Mouse (Mus musculus) liver, embryonic 14.5 days (tissue): ENCODE measurements around the gene Lmbrd1. TPM values are rescaled to one million over a fixed set of nuclear protein-coding genes. Genes with fewer than 3 reads are reported as not detected.

Experiments
- ATAC-seq: fragments of 200-750 bp; cut with Nextera tagmentation; 2 replicates; pipeline ENCODE4 v1.8.0; 2017; ENCODE audit warnings: moderate number of reproducible peaks, mild to moderate bottlenecking, moderate library complexity; ENCODE audit not compliant: insufficient read depth
- DNase-seq, 3 experiments: peaks; one replicate each; pipeline ENCODE4 v3.0.0-alpha.2; 2012 to 2013; ENCODE audit warnings: low read depth in 3 of 3, low spot score in 3 of 3
- H3K27ac ChIP-seq: fragments of 300-500 bp; sonication (generic); 2 replicates; pipeline ENCODE4 v1.5.1; 2014; ENCODE audit warnings: moderate library complexity, mild to moderate bottlenecking, control low read depth, inconsistent platforms
- H3K27me3 ChIP-seq: fragments of 300-500 bp; sonication (generic); 2 replicates; pipeline ENCODE4 v1.6.1; 2014; ENCODE audit warnings: mild to moderate bottlenecking, low read length, moderate library complexity; ENCODE audit not compliant: control insufficient read depth, insufficient read depth
- H3K36me3 ChIP-seq: fragments of 300-500 bp; sonication (generic); replicated peaks from 2 replicates; pipeline ENCODE4 v1.6.1; 2014; ENCODE audit warnings: low read depth; ENCODE audit not compliant: control insufficient read depth, insufficient read depth
- H3K4me1 ChIP-seq, 2 experiments: fragments of 200-500 bp in 1 of 2; fragments of 300-500 bp in 1 of 2; sonication (generic) in 1 of 2; replicated peaks; 2 replicates each; pipeline ENCODE4 v1.6.1; 2012 to 2014; ENCODE audit warnings: antibody characterized with exemption in 1 of 2, inconsistent platforms in 1 of 2, low read length in 1 of 2; ENCODE audit not compliant: control insufficient read depth in 2 of 2, insufficient read depth in 2 of 2
- H3K4me2 ChIP-seq: fragments of 300-500 bp; sonication (generic); 2 replicates; pipeline ENCODE4 v1.6.1; 2014; ENCODE audit warnings: low read depth, mild to moderate bottlenecking, control low read depth, moderate library complexity
- H3K4me3 ChIP-seq, 2 experiments: fragments of 200-500 bp in 1 of 2; fragments of 300-500 bp in 1 of 2; sonication (generic) in 1 of 2; 2 replicates each; pipeline ENCODE4 v1.5.1; 2012 to 2014; ENCODE audit warnings: low read depth in 2 of 2, low read length in 2 of 2, mild to moderate bottlenecking in 2 of 2, control low read depth in 1 of 2, inconsistent platforms in 1 of 2, moderate library complexity in 1 of 2; ENCODE audit not compliant: insufficient read depth in 1 of 2
- H3K9ac ChIP-seq: fragments of 300-500 bp; sonication (generic); replicated peaks from 2 replicates; pipeline ENCODE4 v1.6.1; 2014; ENCODE audit warnings: mild to moderate bottlenecking, control low read depth, moderate library complexity
- H3K9me3 ChIP-seq: fragments of 300-500 bp; sonication (generic); 2 replicates; pipeline ENCODE4 v1.6.1; 2016; ENCODE audit warnings: low read length, mixed read lengths; ENCODE audit not compliant: control insufficient read depth
- CTCF ChIP-seq: IDR thresholded peaks from 2 replicates; pipeline ENCODE4 v1.5.1; 2016; ENCODE audit warnings: antibody characterized with exemption, low read depth, control low read depth
- EP300 ChIP-seq: IDR thresholded peaks from 2 replicates; pipeline ENCODE4 v1.6.1; 2016; ENCODE audit warnings: antibody characterized with exemption, low read depth
- WGBS: fragments of 180-500 bp; shearing (Covaris S2); extraction: QIAGEN DNeasy Blood & Tissue Kit; methylation state at CpG from one replicate; pipeline ENCODE4 v1.1.7; 2014; ENCODE audit not compliant: insufficient replicate concordance; 5-methylcytosine and 5-hydroxymethylcytosine counted together
- polyA plus RNA-seq, 2 experiments: library from polyadenylated mRNA; depleted of rRNA in 1 of 2; stranded (reverse) in 1 of 2; unstranded in 1 of 2; fragments of >200 nt; fragmentation: Nextera tagmentation in 1 of 2; extraction: Ambion mirVana in 1 of 2; gene quantifications; 2 replicates each; pipeline versions ENCODE4 v1.2.1 to v1.2.3; 2012 to 2014

Gene Lmbrd1
- polyA plus RNA-seq, 2 experiments: 5.9 to 12.6 TPM

DNA sequence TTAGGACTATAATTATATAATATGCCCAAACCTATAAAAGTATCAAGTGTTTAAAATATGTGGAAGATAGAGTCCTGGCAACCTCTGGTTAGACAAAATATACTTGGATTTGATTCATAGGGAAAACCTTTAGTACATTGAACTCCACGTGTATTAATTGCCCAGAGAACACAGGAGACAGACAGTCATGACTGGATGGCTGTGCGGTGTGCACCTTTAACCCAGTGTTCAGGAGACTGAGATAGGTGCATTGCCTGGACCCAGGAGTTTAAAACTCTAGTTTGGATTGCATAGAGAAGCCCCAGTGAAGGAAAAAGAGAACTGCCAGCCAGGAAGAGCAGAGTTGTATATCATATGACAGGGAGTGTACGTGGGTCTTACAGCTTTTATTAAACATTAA is 19.2 kb downstream of the Lmbrd1 start:
- DNase-seq (no peak), ATAC-seq (no peak)
- Histone ChIP-seq H3K36me3 (no peaks in the 10 kb centered on the region), H3K4me3 (no peak overlapping the region), H3K9me3 (no peaks in the 10 kb centered on the region), H3K4me1 (peaks cover 0 to 8% of the 10 kb centered on the region in 2 experiments; a peak in 3 of 4 replicates), H3K27ac (no peak overlapping the region), H3K4me2 (no peak overlapping the region), H3K9ac (no peak overlapping the region), H3K27me3 (no peaks in the 10 kb centered on the region)
- TF ChIP-seq EP300 (no peak), CTCF (no peak)
- WGBS: 67% methylated on average over 3 of the region's 3 CpGs

DNA sequence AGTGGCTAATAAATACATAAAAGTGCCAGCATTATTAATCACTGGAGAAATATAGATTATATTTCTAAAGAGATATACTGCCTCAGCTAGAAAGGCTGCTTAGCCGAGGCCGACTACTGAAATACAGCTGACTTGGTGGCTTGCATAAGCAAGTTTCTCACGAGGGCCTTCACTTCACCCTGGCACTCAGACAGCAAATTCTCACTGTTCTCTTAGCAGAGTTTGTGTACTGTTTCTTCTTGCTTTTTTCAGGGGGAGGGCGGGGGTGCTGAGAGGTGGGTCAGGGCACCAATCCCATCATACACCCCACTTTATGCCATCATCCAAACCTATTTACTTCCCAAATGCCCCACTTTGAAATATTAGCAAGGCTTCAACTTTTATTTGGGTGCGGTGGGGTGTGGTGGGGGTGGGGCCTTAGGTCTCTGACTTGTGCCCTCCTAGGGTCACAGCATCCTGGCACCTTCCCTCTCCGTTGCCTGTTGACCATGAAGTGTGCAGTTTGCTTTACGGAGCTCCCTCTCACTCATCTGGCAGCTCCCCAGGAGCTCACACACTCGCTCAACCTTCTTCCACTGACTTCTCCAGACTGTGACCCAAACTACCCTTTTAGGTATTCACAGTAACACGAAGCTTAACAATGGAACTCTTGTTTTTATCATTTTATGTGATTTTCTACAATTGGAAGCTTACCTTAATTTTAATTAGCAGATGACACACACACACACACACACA is 19.9 kb downstream of the Lmbrd1 start:
- DNase-seq: no peak
- ATAC-seq: no peak
- no peaks in the 10 kb centered on the region for H3K9me3 ChIP-seq
- H3K9ac ChIP-seq: no peak overlapping the region
- H3K4me1 ChIP-seq: peaks cover 0 to 8% of the 10 kb centered on the region in 2 experiments; a peak in 3 of 4 replicates
- 67% methylated on average over 9 of the region's 9 CpGs for WGBS
- no peak overlapping the region for H3K27ac ChIP-seq
- H3K27me3 ChIP-seq: no peaks in the 10 kb centered on the region
- no peaks in the 10 kb centered on the region for H3K36me3 ChIP-seq
- no peak for TF ChIP-seq EP300
- no peak for TF ChIP-seq CTCF
- no peak overlapping the region for H3K4me2 ChIP-seq
- no peak overlapping the region for H3K4me3 ChIP-seq

- Histone ChIP-seq H3K4me3 (no peak overlapping the region), H3K36me3 (no peaks in the 10 kb centered on the region), H3K4me2 (peak overlapping the region; percentile 28), H3K9me3 (no peaks in the 10 kb centered on the region), H3K9ac (no peak overlapping the region), H3K27me3 (no peaks in the 10 kb centered on the region), H3K27ac (no peak overlapping the region), H3K4me1 (peaks cover 0 to 8% of the 10 kb centered on the region in 2 experiments; a peak in 3 of 4 replicates)
- TF ChIP-seq CTCF (no peak), EP300 (no peak)
- WGBS: 11% methylated on average over 9 of the region's 9 CpGs
- ATAC-seq: peak; percentile 74; the same call in 1 of the 2 replicates
- peak in 2 of 3 experiments; percentile 29 to 31 for DNase-seq
Observed at GRCm38 (mm10) chr1:24699320-24699719, 20.9 kb downstream of the Lmbrd1 start.

- Histone ChIP-seq H3K4me2 (no peak overlapping the region), H3K4me1 (peaks cover 0 to 8% of the 10 kb centered on the region in 2 experiments; a peak in 3 of 4 replicates), H3K4me3 (no peak overlapping the region), H3K27me3 (no peaks in the 10 kb centered on the region), H3K9ac (no peak overlapping the region), H3K36me3 (no peaks in the 10 kb centered on the region), H3K27ac (no peak overlapping the region), H3K9me3 (no peaks in the 10 kb centered on the region)
- WGBS: 58% methylated on average over 5 of the region's 5 CpGs
- TF ChIP-seq CTCF (no peak), EP300 (no peak)
- DNase-seq (no peak), ATAC-seq (no peak)
Observed at GRCm38 (mm10) chr1:24700241-24700640, 21.8 kb downstream of the Lmbrd1 start.

- Histone ChIP-seq H3K27me3 (no peaks in the 10 kb centered on the region), H3K4me1 (peaks cover 0 to 6% of the 10 kb centered on the region in 2 experiments; a peak in 3 of 4 replicates), H3K27ac (no peak overlapping the region), H3K36me3 (no peaks in the 10 kb centered on the region), H3K4me3 (no peak overlapping the region), H3K4me2 (no peak overlapping the region), H3K9me3 (no peaks in the 10 kb centered on the region), H3K9ac (no peak overlapping the region)
- WGBS: 61% methylated on average over 6 of the region's 6 CpGs
- no peak for TF ChIP-seq CTCF
- no peak for TF ChIP-seq EP300
- ATAC-seq (no peak), DNase-seq (no peak)
Observed at GRCm38 (mm10) chr1:24703821-24704220, 25.4 kb downstream of the Lmbrd1 start.
